Mouse (Mus musculus) C2C12 (cell line): Measurements from ENCODE around the gene Pdia2. TPM values are rescaled to one million over a fixed set of nuclear protein-coding genes. Genes with fewer than 3 reads are reported as not detected.
A peak's percentile ranks its signal among the peaks of the same experiment; 100 is the strongest.

ENCODE experiments used
- H3K27me3 ChIP-seq: one replicate; pipeline ENCODE4 v1.6.1; 2011; ENCODE audit not compliant: control insufficient read depth, insufficient read depth, insufficient read length
- H3K36me3 ChIP-seq: one replicate; pipeline ENCODE4 v1.6.1; 2011; ENCODE audit not compliant: control insufficient read depth, insufficient read depth
- H3K4me3 ChIP-seq: one replicate; pipeline ENCODE4 v1.5.1; 2011; ENCODE audit warnings: mild to moderate bottlenecking, control low read depth; ENCODE audit not compliant: poor library complexity, insufficient read depth, severe bottlenecking
- H3K79me2 ChIP-seq: one replicate; pipeline ENCODE4 v1.6.1; 2011; ENCODE audit not compliant: control insufficient read depth, insufficient read depth
- H3K79me3 ChIP-seq: one replicate; pipeline ENCODE4 v1.6.1; 2011; ENCODE audit warnings: low read depth, control low read depth
- H3ac ChIP-seq: one replicate; pipeline ENCODE3; 2011; ENCODE audit warnings: low read depth; ENCODE audit not compliant: control insufficient read depth, insufficient read length
- CEBPB ChIP-seq: IDR thresholded peaks from one replicate; pipeline ENCODE4 v1.6.1; 2011; ENCODE audit warnings: low read depth, mild to moderate bottlenecking, control low read depth, moderate library complexity
- CTCF ChIP-seq: IDR thresholded peaks from one replicate; pipeline ENCODE4 v1.5.1; 2011; ENCODE audit not compliant: control insufficient read depth, insufficient read depth, insufficient read length
- FOSL1 ChIP-seq: IDR thresholded peaks from one replicate; pipeline ENCODE4 v1.8.0; 2011; ENCODE audit warnings: mild to moderate bottlenecking, low read length; ENCODE audit not compliant: poor library complexity, insufficient read depth, severe bottlenecking
- MAX ChIP-seq: IDR thresholded peaks from one replicate; pipeline ENCODE4 v1.6.1; 2011; ENCODE audit warnings: mild to moderate bottlenecking, control low read depth
- MYOD1 ChIP-seq: IDR thresholded peaks from one replicate; pipeline ENCODE4 v1.6.1; 2011; ENCODE audit warnings: low read depth; ENCODE audit not compliant: control insufficient read depth, insufficient read length
- MYOG ChIP-seq: IDR thresholded peaks from one replicate; pipeline ENCODE4 v1.6.1; 2011; ENCODE audit not compliant: control insufficient read depth, insufficient read length; ENCODE audit errors: extremely low read depth
- USF1 ChIP-seq: IDR thresholded peaks from one replicate; pipeline ENCODE4 v1.6.1; 2011; ENCODE audit warnings: low read depth, mild to moderate bottlenecking, control low read depth, moderate library complexity
- long read RNA-seq, 2 experiments: library from polyadenylated mRNA; unstranded; transcript quantifications; one replicate each; pipeline ENCODE4 v2.0.0; 2019 to 2020
- polyA plus RNA-seq: library from polyadenylated mRNA; unstranded; fragments of >200 nt; fragmentation: generic; extraction: Trizol; gene quantifications from one replicate; pipeline ENCODE4 v1.2.1, GENCODE M21; 2012; ENCODE audit warnings: missing spikeins

Pdia2 gene
- 0.05 TPM for polyA plus RNA-seq
- long read RNA-seq, experiment 1 = 0 reads
- long read RNA-seq, experiment 2 = 0 reads

- H3K36me3 ChIP-seq = peaks cover 13% of the 10 kb centered on the region
- H3K4me3 ChIP-seq = no peak within 1 kb of the TSS
- H3K27me3 ChIP-seq = no peaks in the 10 kb centered on the region
- no peak within 1 kb of the TSS for H3ac ChIP-seq
- H3K79me2 ChIP-seq = no peaks in the 10 kb centered on the region
- no peaks in the 10 kb centered on the region for H3K79me3 ChIP-seq
- TF ChIP-seq MYOD1 (no peak), FOSL1 (no peak), MYOG (no peak), MAX (no peak), CTCF (no peak), USF1 (no peak), CEBPB (no peak)
These were observed at the start of gene Pdia2 for GRCm38 (mm10) chr17:26198892-26199291. Gene Pdia2, minus strand, starts transcription at chr17:26199087.

DNA sequence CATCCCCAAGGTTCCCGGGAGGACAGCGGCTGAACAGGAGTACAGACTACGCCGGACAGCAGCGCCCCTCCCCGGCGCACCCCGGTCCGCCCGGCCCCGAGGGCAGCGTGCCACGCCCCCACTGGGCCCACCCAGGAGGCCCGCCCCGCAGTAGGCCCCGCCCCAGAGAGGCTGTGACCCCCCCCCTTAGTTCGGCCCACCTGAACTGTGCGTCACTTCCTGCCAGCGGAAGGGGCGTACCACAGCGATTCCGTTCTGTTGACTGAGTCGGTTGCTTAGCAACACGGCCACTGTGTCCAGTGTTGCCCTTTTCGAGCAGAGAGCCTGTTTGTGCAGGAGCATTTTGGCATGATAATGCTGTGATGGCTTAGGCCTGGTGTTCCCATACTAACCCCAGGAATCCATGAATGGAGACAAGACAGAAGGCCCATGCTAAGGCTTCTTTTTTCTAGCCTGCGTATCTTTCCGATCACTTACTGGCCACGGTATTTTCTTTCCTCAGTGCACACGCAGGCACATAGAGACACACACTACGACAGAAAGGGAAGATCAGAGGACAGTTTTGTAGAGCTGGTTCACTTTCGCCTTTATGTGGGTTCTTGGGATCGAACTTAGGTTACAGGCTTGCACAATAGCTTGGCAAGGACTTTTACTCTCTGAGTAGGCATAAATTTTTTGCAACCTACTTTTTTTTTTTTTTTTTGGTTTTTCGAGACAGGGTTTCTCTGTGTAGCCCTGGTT is 45.4 kb upstream of the Pdia2 start, which contains the start of gene Fam234a:
TSS of gene Fam234a (minus strand) at position 142 of the 741 bp plus-strand sequence.
- H3K27me3 ChIP-seq = peaks cover 3% of the 10 kb centered on the region
- H3ac ChIP-seq = peak within 1 kb of the TSS; percentile 68
- peaks cover 3% of the 10 kb centered on the region for H3K79me3 ChIP-seq
- H3K36me3 ChIP-seq = no peaks in the 10 kb centered on the region
- peak; percentile 45 for TF ChIP-seq CEBPB
- no peak for TF ChIP-seq MAX
- TF ChIP-seq USF1 = no peak
- TF ChIP-seq MYOD1 = no peak
- TF ChIP-seq FOSL1 = no peak
- peaks cover 11% of the 10 kb centered on the region for H3K79me2 ChIP-seq
- H3K4me3 ChIP-seq = peak within 1 kb of the TSS; percentile 49

- Histone ChIP-seq H3K27me3 (peaks cover 3% of the 10 kb centered on the region), H3K79me2 (peaks cover 11% of the 10 kb centered on the region), H3K36me3 (no peaks in the 10 kb centered on the region), H3K4me3 (peak overlapping the region; percentile 49), H3K79me3 (peaks cover 3% of the 10 kb centered on the region), H3ac (peak overlapping the region; percentile 68)
- no peak for TF ChIP-seq MAX
- TF ChIP-seq CTCF = peak; percentile 68
These were observed 44.7 kb upstream of the Pdia2 start for GRCm38 (mm10) chr17:26243471-26244100.

GRCm38 (mm10) chr17:26240990-26241389 is 42.1 kb upstream of the Pdia2 start:
- Histone ChIP-seq H3K36me3 (no peaks in the 10 kb centered on the region), H3K79me3 (peaks cover 3% of the 10 kb centered on the region), H3K79me2 (peaks cover 22% of the 10 kb centered on the region), H3K27me3 (no peaks in the 10 kb centered on the region), H3K4me3 (no peak overlapping the region), H3ac (peak overlapping the region; percentile 45)
- no peak for TF ChIP-seq FOSL1
- no peak for TF ChIP-seq MYOG
- TF ChIP-seq CTCF = no peak
- TF ChIP-seq USF1 = no peak
- no peak for TF ChIP-seq CEBPB
- TF ChIP-seq MYOD1 = no peak
- TF ChIP-seq MAX = no peak

DNA sequence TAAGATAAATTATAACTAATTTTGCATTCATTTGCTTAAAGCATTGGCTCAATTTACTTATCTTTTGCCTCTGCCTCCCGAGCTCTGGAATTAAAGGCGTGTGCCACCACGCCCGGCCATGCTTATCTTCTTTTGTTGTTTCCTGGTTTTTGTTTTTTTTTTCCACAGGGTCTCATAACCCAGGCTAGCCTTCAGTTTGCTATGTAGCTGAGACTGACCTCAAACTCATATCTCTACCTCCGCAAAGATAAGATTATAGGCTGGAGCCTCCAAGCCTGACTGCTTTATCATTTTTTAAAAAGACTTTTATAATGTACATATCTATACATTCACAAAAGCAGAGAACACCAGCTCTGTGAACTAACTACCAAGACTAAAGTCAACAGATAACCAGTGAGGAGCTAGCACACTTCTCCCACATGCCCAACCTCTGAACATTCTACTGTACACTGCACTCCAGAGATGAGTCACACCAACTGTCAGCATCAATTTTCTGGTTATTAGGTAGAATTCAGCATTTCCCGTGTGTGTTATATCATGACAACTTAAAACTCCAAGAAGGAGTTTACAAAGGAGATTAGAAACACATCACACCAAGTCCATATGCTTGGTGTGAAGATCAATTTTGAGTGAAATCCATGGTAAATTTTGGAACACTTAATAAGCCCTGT is 41.4 kb upstream of the Pdia2 start:
- TF ChIP-seq MYOD1 (peak; percentile 59), MYOG (no peak)

DNA sequence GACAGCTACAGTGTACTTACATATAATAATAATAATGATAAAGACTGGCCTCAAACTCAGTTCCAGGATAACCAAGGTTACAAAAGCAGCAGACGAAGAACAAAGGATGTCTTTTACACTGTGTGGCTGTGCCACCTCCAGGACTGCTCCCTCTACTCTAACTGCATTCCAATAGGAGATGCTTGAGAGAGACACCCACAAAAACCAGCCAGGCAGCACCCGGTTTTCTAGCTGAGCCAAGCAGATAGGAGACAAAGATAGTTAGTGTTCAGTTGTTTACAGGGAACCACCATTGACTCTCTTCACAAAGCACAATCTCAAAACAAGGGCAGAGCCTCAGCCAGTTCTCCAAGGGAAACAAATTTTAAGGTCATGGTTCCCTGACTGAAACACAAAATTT is 40.7 kb upstream of the Pdia2 start:
- Histone ChIP-seq H3ac (no peak overlapping the region), H3K36me3 (no peaks in the 10 kb centered on the region), H3K79me3 (peaks cover 3% of the 10 kb centered on the region), H3K4me3 (no peak overlapping the region), H3K27me3 (no peaks in the 10 kb centered on the region), H3K79me2 (peaks cover 22% of the 10 kb centered on the region)
- TF ChIP-seq MAX (no peak), MYOG (no peak), CEBPB (no peak), MYOD1 (no peak), CTCF (no peak), FOSL1 (no peak), USF1 (no peak)

More for the DNA sequence above, 41.4 kb upstream of the Pdia2 start:
- Histone ChIP-seq H3K79me2 (peaks cover 22% of the 10 kb centered on the region), H3K36me3 (no peaks in the 10 kb centered on the region), H3K79me3 (peaks cover 3% of the 10 kb centered on the region), H3ac (no peak overlapping the region), H3K4me3 (no peak overlapping the region), H3K27me3 (no peaks in the 10 kb centered on the region)
